43 mouse cellular contexts compared by ENCODE assay signal in the genomic region with DNA sequence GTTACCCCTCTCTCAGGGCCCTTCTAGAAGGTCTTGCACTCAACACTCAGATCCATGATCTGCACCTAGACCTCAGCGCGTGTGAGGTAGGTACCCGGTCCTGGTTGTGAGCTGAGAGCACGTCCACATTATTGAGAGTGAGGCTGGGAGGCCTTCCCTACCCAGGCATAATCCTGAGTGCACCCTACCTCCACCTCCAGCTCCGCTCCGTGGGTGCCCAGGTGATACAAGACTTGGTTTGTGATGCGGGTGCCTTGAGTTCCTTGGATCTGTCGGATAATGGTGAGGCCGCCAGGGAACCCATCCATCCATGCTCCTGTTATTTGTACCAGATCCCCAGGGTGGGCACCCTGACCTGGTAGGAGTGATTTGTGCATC. TPM values are rescaled to one million over a fixed set of nuclear protein-coding genes. Genes with fewer than 3 reads are reported as not detected.
"Had no signal": no experiment of that assay in that cellular context is flagged by ENCODE, and none has a peak within 500 bp of the region (broad histone marks: within the 10 kb centered on the region; RNA-seq: fewer than 3 reads in every experiment).

No protein-coding gene starts in this region.

- H3K4me3 ChIP-seq: heart, embryonic 12.5 days; heart, embryonic 13.5 days; heart, embryonic 15.5 days; hindbrain, embryonic 10.5 days; hindbrain, embryonic 12.5 days; hindbrain, embryonic 13.5 days; hindbrain, embryonic 15.5 days; intestine, embryonic 15.5 days; kidney, embryonic 15.5 days; layer of hippocampus, adult 2 months; left cerebral cortex, adult 2 months had no signal

- H3K4me2 ChIP-seq: heart, embryonic 12.5 days; heart, embryonic 13.5 days; heart, embryonic 15.5 days; hindbrain, embryonic 12.5 days; hindbrain, embryonic 13.5 days; hindbrain, embryonic 14.5 days; hindbrain, embryonic 15.5 days; intestine, embryonic 15.5 days; kidney, embryonic 15.5 days had no signal

- H3K9me3 ChIP-seq: heart, embryonic 13.5 days; heart, embryonic 15.5 days; hindbrain, embryonic 12.5 days; hindbrain, embryonic 13.5 days; hindbrain, embryonic 15.5 days; intestine, embryonic 15.5 days; kidney, embryonic 15.5 days had no signal

- H3K9ac ChIP-seq: heart, embryonic 12.5 days; heart, embryonic 13.5 days; heart, embryonic 15.5 days; hindbrain, embryonic 12.5 days; hindbrain, embryonic 13.5 days; hindbrain, embryonic 14.5 days; hindbrain, embryonic 15.5 days; intestine, embryonic 15.5 days; kidney, embryonic 15.5 days had no signal

- DNase-seq: heart, postnatal 10 days; heart, postnatal 14 days; heart, postnatal 36 days; heart, postnatal 4 days; kidney, adult 18-20 months; kidney, adult 2 months; kidney, adult 8-10 months; kidney, adult 9 months; kidney, postnatal 10 days; kidney, postnatal 14 days; kidney, postnatal 25 days; kidney, postnatal 36 days; layer of hippocampus, adult 9-11 months; layer of hippocampus, postnatal 36 days had no signal

- H3K27ac ChIP-seq: heart, embryonic 13.5 days; heart, embryonic 15.5 days; hindbrain, embryonic 10.5 days; hindbrain, embryonic 12.5 days; hindbrain, embryonic 13.5 days; hindbrain, embryonic 14.5 days; hindbrain, embryonic 15.5 days; hindbrain, postnatal 0 days; intestine, embryonic 15.5 days; kidney, embryonic 15.5 days; kidney, postnatal 0 days; layer of hippocampus, adult 2 months; left cerebral cortex, adult 2 months had no signal

- H3K36me3 ChIP-seq: heart, embryonic 15.5 days; hindbrain, embryonic 15.5 days; intestine, embryonic 15.5 days had no signal

- ATAC-seq: hindbrain, embryonic 16.5 days; hindbrain, postnatal 0 days; inflammation-experienced regulatory T-cells, adult 6 months; intestine, embryonic 15.5 days; intestine, embryonic 16.5 days; intestine, postnatal 0 days had no signal

- H3K27me3 ChIP-seq: hindbrain, embryonic 12.5 days; hindbrain, embryonic 13.5 days; hindbrain, embryonic 15.5 days had no signal

RNA-seq across cellular contexts. Expression of a gene that starts 17.5 kb away (rescaled TPM):
- total RNA-seq: heart, postnatal 10 days; heart, postnatal 14 days; heart, postnatal 25 days; heart, postnatal 36 days; heart, postnatal 4 days; hindbrain, postnatal 0 days; layer of hippocampus, postnatal 10 days; layer of hippocampus, postnatal 14 days; layer of hippocampus, postnatal 25 days; layer of hippocampus, postnatal 36 days had no signal
- polyA plus RNA-seq: heart, embryonic 12.5 days; heart, embryonic 13.5 days; heart, embryonic 14.5 days; heart, embryonic 15.5 days; heart, embryonic 16.5 days; heart, postnatal 0 days; inflammation-experienced regulatory T-cells, adult 6 months; intestine, embryonic 14.5 days; intestine, embryonic 16.5 days; intestine, postnatal 0 days; kidney, embryonic 14.5 days; kidney, embryonic 16.5 days; large intestine, adult 2 months had no signal
